Mouse (Mus musculus): ENCODE measurements around the gene Usf3. TPM values are rescaled to one million over a fixed set of nuclear protein-coding genes. Genes with fewer than 3 reads are reported as not detected.

Gene Usf3
- total and polyA plus RNA-seq, 2 experiments from 2014 or later: 2.3 to 14.5 TPM

GRCm38 (mm10) chr16:44205973-44206372, 32.9 kb downstream of the Usf3 start:
- ATAC-seq: no peak
- Histone ChIP-seq H3K4me2 (ENCODE audit: low read depth) (no peak overlapping the region), H3K4me3 (ENCODE audit: low read depth, low read length) (no peak overlapping the region), H3K9ac (no peak overlapping the region), H3K9me3 (ENCODE audit: low read length) (no peaks in the 10 kb centered on the region), H3K27ac (ENCODE audit: low read depth, low read length) (no peak overlapping the region), H3K27me3 (ENCODE audit: insufficient read depth, low read length) (no peaks in the 10 kb centered on the region), H3K36me3 (ENCODE audit: insufficient read depth) (peaks cover 44% of the 10 kb centered on the region), H3K4me1 (ENCODE audit: insufficient read depth) (no peaks in the 10 kb centered on the region)
- WGBS: 86% methylated on average over 8 of the region's 8 CpGs
- DNase-seq: no peak
- TF ChIP-seq CTCF (IDR thresholded peaks at IDR 0.05; ENCODE audit: low read depth): no peak

- no peak overlapping the region for H3K9ac ChIP-seq
- no peak for TF ChIP-seq CTCF (IDR thresholded peaks at IDR 0.05; ENCODE audit: low read depth)
- ATAC-seq (no peak), DNase-seq (no peak)
- no peak overlapping the region for H3K4me2 ChIP-seq (ENCODE audit: low read depth)
- no peaks in the 10 kb centered on the region for H3K4me1 ChIP-seq (ENCODE audit: insufficient read depth)
- H3K27ac ChIP-seq (ENCODE audit: low read depth, low read length): no peak overlapping the region
- H3K4me3 ChIP-seq (ENCODE audit: low read depth, low read length): no peak overlapping the region
- H3K9me3 ChIP-seq (ENCODE audit: low read length): no peaks in the 10 kb centered on the region
- peaks cover 47% of the 10 kb centered on the region for H3K36me3 ChIP-seq (ENCODE audit: insufficient read depth)
- no peaks in the 10 kb centered on the region for H3K27me3 ChIP-seq (ENCODE audit: insufficient read depth, low read length)
- WGBS: 78% methylated on average over 10 of the region's 10 CpGs
These were observed 37.4 kb downstream of the Usf3 start for GRCm38 (mm10) chr16:44210156-44211053.

GRCm38 (mm10) chr16:44211054-44211414, 38.0 kb downstream of the Usf3 start:
- Histone ChIP-seq H3K9ac (no peak overlapping the region), H3K36me3 (ENCODE audit: insufficient read depth) (peaks cover 53% of the 10 kb centered on the region), H3K4me3 (ENCODE audit: low read depth, low read length) (no peak overlapping the region), H3K4me1 (ENCODE audit: insufficient read depth) (no peaks in the 10 kb centered on the region), H3K27ac (ENCODE audit: low read depth, low read length) (no peak overlapping the region), H3K27me3 (ENCODE audit: insufficient read depth, low read length) (no peaks in the 10 kb centered on the region), H3K4me2 (ENCODE audit: low read depth) (no peak overlapping the region), H3K9me3 (ENCODE audit: low read length) (no peaks in the 10 kb centered on the region)
- DNase-seq: no peak
- 89% methylated on average over 1 of the region's 1 CpGs for WGBS
- no peak for ATAC-seq
- no peak for TF ChIP-seq CTCF (IDR thresholded peaks at IDR 0.05; ENCODE audit: low read depth)

GRCm38 (mm10) chr16:44212703-44213102, 39.7 kb downstream of the Usf3 start:
- ATAC-seq (no peak), DNase-seq (no peak)
- WGBS: 95% methylated on average over 7 of the region's 7 CpGs
- Histone ChIP-seq H3K4me1 (ENCODE audit: insufficient read depth) (no peaks in the 10 kb centered on the region), H3K27ac (ENCODE audit: low read depth, low read length) (no peak overlapping the region), H3K4me2 (ENCODE audit: low read depth) (no peak overlapping the region), H3K4me3 (ENCODE audit: low read depth, low read length) (no peak overlapping the region), H3K9me3 (ENCODE audit: low read length) (no peaks in the 10 kb centered on the region), H3K36me3 (ENCODE audit: insufficient read depth) (peaks cover 58% of the 10 kb centered on the region), H3K27me3 (ENCODE audit: insufficient read depth, low read length) (no peaks in the 10 kb centered on the region), H3K9ac (no peak overlapping the region)
- no peak for TF ChIP-seq CTCF (IDR thresholded peaks at IDR 0.05; ENCODE audit: low read depth)

GRCm38 (mm10) chr16:44215513-44215912, 42.5 kb downstream of the Usf3 start:
- DNase-seq: no peak
- Histone ChIP-seq H3K9me3 (ENCODE audit: low read length) (no peaks in the 10 kb centered on the region), H3K4me2 (ENCODE audit: low read depth) (no peak overlapping the region), H3K4me3 (ENCODE audit: low read depth, low read length) (no peak overlapping the region), H3K4me1 (ENCODE audit: insufficient read depth) (no peaks in the 10 kb centered on the region), H3K27ac (ENCODE audit: low read depth, low read length) (no peak overlapping the region), H3K27me3 (ENCODE audit: insufficient read depth, low read length) (no peaks in the 10 kb centered on the region), H3K36me3 (ENCODE audit: insufficient read depth) (peaks cover 67% of the 10 kb centered on the region), H3K9ac (no peak overlapping the region)
- no peak for TF ChIP-seq CTCF (IDR thresholded peaks at IDR 0.05; ENCODE audit: low read depth)
- no peak for ATAC-seq
- 88% methylated on average over 9 of the region's 9 CpGs for WGBS

- Histone ChIP-seq H3K4me3 (ENCODE audit: low read depth, low read length) (no peak overlapping the region), H3K27me3 (ENCODE audit: insufficient read depth, low read length) (no peaks in the 10 kb centered on the region), H3K4me2 (ENCODE audit: low read depth) (no peak overlapping the region), H3K9ac (no peak overlapping the region), H3K36me3 (ENCODE audit: insufficient read depth) (peaks cover 76% of the 10 kb centered on the region), H3K27ac (ENCODE audit: low read depth, low read length) (no peak overlapping the region), H3K9me3 (ENCODE audit: low read length) (no peaks in the 10 kb centered on the region), H3K4me1 (ENCODE audit: insufficient read depth) (no peaks in the 10 kb centered on the region)
- TF ChIP-seq CTCF (IDR thresholded peaks at IDR 0.05; ENCODE audit: low read depth): no peak
- DNase-seq (no peak), ATAC-seq (no peak)
- WGBS: 97% methylated on average over 7 of the region's 7 CpGs
These were observed 43.4 kb downstream of the Usf3 start for GRCm38 (mm10) chr16:44216417-44216816.

GRCm38 (mm10) chr16:44221463-44221862, 48.4 kb downstream of the Usf3 start:
- H3K36me3 ChIP-seq (ENCODE audit: insufficient read depth): peaks cover 47% of the 10 kb centered on the region

More at GRCm38 (mm10) chr16:44221463-44221862, 48.4 kb downstream of the Usf3 start:
- Histone ChIP-seq H3K27ac (ENCODE audit: low read depth, low read length) (no peak overlapping the region), H3K9me3 (ENCODE audit: low read length) (no peaks in the 10 kb centered on the region), H3K27me3 (ENCODE audit: insufficient read depth, low read length) (no peaks in the 10 kb centered on the region), H3K4me2 (ENCODE audit: low read depth) (no peak overlapping the region), H3K4me3 (ENCODE audit: low read depth, low read length) (no peak overlapping the region), H3K9ac (no peak overlapping the region), H3K4me1 (ENCODE audit: insufficient read depth) (no peaks in the 10 kb centered on the region)
- 81% methylated on average over 6 of the region's 6 CpGs for WGBS
- DNase-seq (no peak), ATAC-seq (no peak)
- no peak for TF ChIP-seq CTCF (IDR thresholded peaks at IDR 0.05; ENCODE audit: low read depth)
